Mouse (Mus musculus) bone marrow, adult 2 months (tissue): ENCODE results near the gene Zfp768. TPM values are rescaled to one million over a fixed set of nuclear protein-coding genes. Genes with fewer than 3 reads are reported as not detected.
"Not testable (repeated sequence)": the region's sequence is repeated elsewhere in the genome, so short reads cannot be mapped to it uniquely, and the experiment has no call there.

Experiments used
- H3K27ac ChIP-seq: fragments of 200-500 bp; 2 replicates; pipeline ENCODE4 v1.5.1; 2012; ENCODE audit warnings: low read depth, mild to moderate bottlenecking, control low read depth, inconsistent platforms, low read length; ENCODE audit not compliant: control insufficient read depth, poor library complexity, insufficient read depth
- H3K4me1 ChIP-seq: fragments of 200-500 bp; 2 replicates; pipeline ENCODE4 v1.6.1; 2011; ENCODE audit warnings: low read length; ENCODE audit not compliant: control insufficient read depth, insufficient read depth
- H3K4me3 ChIP-seq: fragments of 200-500 bp; replicated peaks from 2 replicates; pipeline ENCODE3; 2011; ENCODE audit warnings: mild to moderate bottlenecking, low read depth, low read length, control low read depth; ENCODE audit not compliant: control insufficient read depth
- CTCF ChIP-seq: fragments of 200-500 bp; IDR thresholded peaks from 2 replicates; pipeline ENCODE4 v1.5.1; 2011; ENCODE audit warnings: low read length, control low read depth; ENCODE audit not compliant: control insufficient read depth, insufficient read depth
- POLR2A ChIP-seq: fragments of 200-500 bp; IDR thresholded peaks from 2 replicates; pipeline ENCODE4 v1.6.1; 2011; ENCODE audit warnings: low read depth, mild to moderate bottlenecking, control low read depth, low read length, borderline replicate concordance; ENCODE audit not compliant: control insufficient read depth
- WGBS: fragments of 180-500 bp; shearing (Covaris S2); methylation state at CpG from one replicate; pipeline ENCODE4 v1.1.7; 2018; 5-methylcytosine and 5-hydroxymethylcytosine counted together
- polyA plus RNA-seq: library from polyadenylated mRNA; stranded (reverse); fragments of >200 nt; gene quantifications from 2 replicates; pipeline ENCODE4 v1.2.4, GENCODE M21; 2011; ENCODE audit warnings: low replicate concordance; ENCODE audit not compliant: missing spikeins, insufficient read depth, insufficient read length

The Zfp768 gene
- polyA plus RNA-seq, 1 experiment, result 5.1 TPM

- no peak for TF ChIP-seq POLR2A
- TF ChIP-seq CTCF, result no peak
- Histone ChIP-seq H3K4me1 (no peaks in the 10 kb centered on the region), H3K27ac (no peak overlapping the region), H3K4me3 (no peak overlapping the region)
- WGBS, result 89% methylated on average over 8 of the region's 8 CpGs
Observed at GRCm38 (mm10) chr7:127344371-127344770, 1.0 kb downstream of the Zfp768 start.

- Histone ChIP-seq H3K27ac (no peak overlapping the region), H3K4me1 (no peaks in the 10 kb centered on the region), H3K4me3 (no peak overlapping the region)
- WGBS, result 91% methylated on average over 38 of the region's 38 CpGs
- TF ChIP-seq CTCF, result no peak
- TF ChIP-seq POLR2A, result no peak; the same call in 1 of the 2 replicates
Observed at GRCm38 (mm10) chr7:127343351-127344019, 1.9 kb downstream of the Zfp768 start.

GRCm38 (mm10) chr7:127342888-127343287 is 2.5 kb downstream of the Zfp768 start:
- 93% methylated on average over 7 of the region's 7 CpGs for WGBS
- TF ChIP-seq POLR2A (no peak), CTCF (no peak)
- no peaks in the 10 kb centered on the region for H3K4me1 ChIP-seq
- H3K4me3 ChIP-seq, result no peak overlapping the region
- no peak overlapping the region for H3K27ac ChIP-seq

- no peak overlapping the region for H3K27ac ChIP-seq
- H3K4me3 ChIP-seq, result no peak overlapping the region
- WGBS, result 46% methylated on average over 4 of the region's 4 CpGs
- no peaks in the 10 kb centered on the region for H3K4me1 ChIP-seq
- no peak for TF ChIP-seq POLR2A
- peak; percentile 21; the same call in 1 of the 2 replicates for TF ChIP-seq CTCF
Observed at GRCm38 (mm10) chr7:127342332-127342731, 3.1 kb downstream of the Zfp768 start.

GRCm38 (mm10) chr7:127341861-127342260 is 3.5 kb downstream of the Zfp768 start:
- H3K4me1 ChIP-seq, result not testable (repeated sequence)

GRCm38 (mm10) chr7:127341356-127341755 is 4.0 kb downstream of the Zfp768 start:
- Histone ChIP-seq H3K4me3 (no peak overlapping the region), H3K27ac (no peak overlapping the region)
- WGBS, result 94% methylated on average over 8 of the region's 8 CpGs

More at GRCm38 (mm10) chr7:127341861-127342260, 3.5 kb downstream of the Zfp768 start:
- H3K4me3 ChIP-seq, H3K27ac ChIP-seq: not testable (repeated sequence)
- WGBS, result 82% methylated on average over 6 of the region's 6 CpGs

GRCm38 (mm10) chr7:127337636-127338035 is 7.8 kb downstream of the Zfp768 start:
- TF ChIP-seq CTCF (no peak), POLR2A (no peak)
- no peak overlapping the region for H3K27ac ChIP-seq
- 32% methylated on average over 4 of the region's 4 CpGs for WGBS
- no peak overlapping the region for H3K4me3 ChIP-seq
- no peaks in the 10 kb centered on the region; the same call in 1 of the 2 replicates for H3K4me1 ChIP-seq

More at GRCm38 (mm10) chr7:127341356-127341755, 4.0 kb downstream of the Zfp768 start:
- TF ChIP-seq POLR2A, result no peak
- TF ChIP-seq CTCF, result no peak
- H3K4me1 ChIP-seq, result no peaks in the 10 kb centered on the region

- H3K4me1 ChIP-seq, result no peaks in the 10 kb centered on the region; the same call in 1 of the 2 replicates
- H3K27ac ChIP-seq, result no peak overlapping the region
- WGBS, result 83% methylated on average over 4 of the region's 4 CpGs
- TF ChIP-seq POLR2A, result no peak
- no peak for TF ChIP-seq CTCF
- H3K4me3 ChIP-seq, result no peak overlapping the region
Observed at GRCm38 (mm10) chr7:127335604-127336003, 9.8 kb downstream of the Zfp768 start.

- H3K4me1 ChIP-seq, result no peaks in the 10 kb centered on the region; the same call in 1 of the 2 replicates
- 78% methylated on average over 6 of the region's 6 CpGs for WGBS
- no peak overlapping the region for H3K4me3 ChIP-seq
- TF ChIP-seq CTCF (no peak), POLR2A (no peak)
- H3K27ac ChIP-seq, result no peak overlapping the region
Observed at GRCm38 (mm10) chr7:127333240-127333639, 12.1 kb downstream of the Zfp768 start.
